Mouse (Mus musculus): ENCODE data around the gene Haus2. TPM values are rescaled to one million over a fixed set of nuclear protein-coding genes. Genes with fewer than 3 reads are reported as not detected.
A peak's percentile ranks its signal among the peaks of the same experiment; 100 is the strongest.
"Not testable (repeated sequence)": the region's sequence is repeated elsewhere in the genome, so short reads cannot be mapped to it uniquely, and the experiment has no call there.

The Haus2 gene
- not detected in 2 replicates for polyA plus RNA-seq (2012; ENCODE audit: insufficient read depth, insufficient read length, low replicate concordance, missing spikeins)

DNA sequence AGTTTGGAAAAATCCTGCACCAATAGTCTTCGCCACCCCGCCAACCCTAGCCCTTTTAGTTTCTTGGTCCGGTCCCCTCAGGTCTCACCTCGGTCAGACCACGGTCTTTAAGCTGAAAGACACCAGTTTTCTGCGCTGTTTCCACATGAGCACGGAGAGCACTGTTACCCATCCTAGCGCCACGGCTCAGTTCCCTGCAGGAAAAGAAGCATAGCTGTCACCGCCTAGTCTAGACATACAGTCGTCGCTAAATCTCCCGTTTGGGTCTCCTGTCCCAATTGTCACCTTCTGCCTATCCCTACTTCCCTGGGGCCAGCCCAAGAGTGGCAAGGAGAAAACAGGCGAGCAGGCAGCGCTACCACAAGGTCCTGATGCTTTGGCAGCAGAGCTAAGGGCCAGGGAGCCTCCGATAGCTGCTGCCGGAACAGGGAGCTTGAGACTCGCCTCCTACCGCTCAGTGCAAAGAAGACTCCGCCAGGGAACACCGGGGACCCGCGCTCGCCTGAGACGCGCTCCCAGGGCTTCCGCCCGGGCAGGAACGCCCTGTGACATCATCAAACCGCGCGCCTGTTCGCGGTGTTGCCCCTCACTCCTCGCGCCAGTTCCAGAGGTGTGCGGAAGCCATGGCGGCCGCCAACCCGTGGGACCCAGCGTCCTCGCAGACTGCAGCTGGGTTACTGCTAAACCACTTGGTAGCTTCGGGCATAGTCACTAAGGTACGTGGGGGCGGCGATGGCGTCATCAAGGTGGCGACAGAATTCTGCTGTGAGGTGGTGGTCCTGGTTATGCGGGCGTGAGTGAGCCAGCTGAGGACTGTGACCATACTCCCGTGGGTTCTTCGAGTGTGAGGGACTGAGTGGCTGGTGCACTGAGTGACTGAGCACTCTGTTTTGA lies at the start of gene Haus2, which contains the start of gene Lrrc57:
Gene Haus2, plus strand, starts transcription at position 554 of the 894 bp plus-strand sequence.
Gene Lrrc57, minus strand, starts transcription at position 691 of the 894 bp plus-strand sequence.
- Histone ChIP-seq H3K4me1 (ENCODE audit: control insufficient read depth, insufficient read depth, low read length) (no peaks in the 10 kb centered on the region), H3K27ac (ENCODE audit: insufficient read depth, low read depth, low read length) (peak within 1 kb of the TSS; percentile 47), H3K4me3 (ENCODE audit: insufficient read depth, low read depth, low read length) (peak within 1 kb of the TSS; percentile 77)
- under 1% methylated on average over 52 of the region's 52 CpGs for whole genome bisulfite sequencing
- TF ChIP-seq POLR2A (IDR thresholded peaks at IDR 0.05; ENCODE audit: insufficient read depth, low read depth, low read length), result peak; percentile 91
- TF ChIP-seq CTCF (IDR thresholded peaks at IDR 0.05; ENCODE audit: insufficient read depth, low read depth, low read length), result no peak

DNA sequence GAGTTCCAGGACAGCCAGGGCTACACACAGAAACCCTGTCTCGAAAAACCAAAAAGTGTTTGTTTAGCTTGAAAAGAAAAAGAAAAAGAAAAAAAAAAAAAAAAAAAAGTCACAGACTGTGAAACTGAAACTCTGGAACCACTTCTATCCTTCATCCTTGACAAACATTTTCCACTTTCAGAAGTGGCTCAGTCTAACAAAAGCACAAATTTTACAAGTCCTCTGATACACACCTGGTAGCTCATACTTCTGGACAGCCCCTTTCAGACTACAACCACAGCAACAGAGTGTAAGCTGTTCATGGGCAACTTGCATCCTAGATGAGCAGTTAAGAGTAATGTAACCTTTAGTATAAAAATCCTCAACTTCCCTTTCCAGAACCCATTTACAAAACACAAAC lies 47.7 kb upstream of the Haus2 start:
- TF ChIP-seq POLR2A (IDR thresholded peaks at IDR 0.05; ENCODE audit: insufficient read depth, low read depth, low read length) (no peak), CTCF (IDR thresholded peaks at IDR 0.05; ENCODE audit: insufficient read depth, low read depth, low read length) (no peak)
- no peak overlapping the region for H3K4me3 ChIP-seq (ENCODE audit: insufficient read depth, low read depth, low read length)
- no peak overlapping the region for H3K27ac ChIP-seq (ENCODE audit: insufficient read depth, low read depth, low read length)
- WGBS, result 88% methylated on average over 1 of the region's 1 CpGs
- no peaks in the 10 kb centered on the region; the same call in 1 of the 2 replicates for H3K4me1 ChIP-seq (ENCODE audit: control insufficient read depth, insufficient read depth, low read length)

DNA sequence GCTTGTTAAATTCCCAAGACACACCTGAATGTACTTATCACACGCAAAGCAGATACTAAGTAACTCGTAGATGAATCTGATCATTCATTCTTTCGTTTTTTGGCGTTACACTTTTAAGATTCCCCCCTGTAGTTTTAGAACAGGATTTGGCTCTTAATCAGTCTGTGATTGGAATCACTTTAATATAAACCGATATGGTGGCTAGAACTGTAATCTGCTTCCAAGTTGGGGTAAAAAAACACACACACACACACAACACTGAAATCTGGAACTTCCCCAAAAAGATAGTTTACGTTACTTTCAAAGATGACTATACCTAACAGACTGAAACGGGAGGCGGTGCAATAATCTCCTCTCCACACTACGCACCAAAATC lies 46.3 kb upstream of the Haus2 start:
- H3K4me3 ChIP-seq (ENCODE audit: insufficient read depth, low read depth, low read length), result no peak overlapping the region
- 19% methylated on average over 9 of the region's 9 CpGs for WGBS
- H3K4me1 ChIP-seq (ENCODE audit: control insufficient read depth, insufficient read depth, low read length), result no peaks in the 10 kb centered on the region; the same call in 1 of the 2 replicates
- no peak for TF ChIP-seq CTCF (IDR thresholded peaks at IDR 0.05; ENCODE audit: insufficient read depth, low read depth, low read length)
- TF ChIP-seq POLR2A (IDR thresholded peaks at IDR 0.05; ENCODE audit: insufficient read depth, low read depth, low read length), result no peak
- no peak overlapping the region for H3K27ac ChIP-seq (ENCODE audit: insufficient read depth, low read depth, low read length)

DNA sequence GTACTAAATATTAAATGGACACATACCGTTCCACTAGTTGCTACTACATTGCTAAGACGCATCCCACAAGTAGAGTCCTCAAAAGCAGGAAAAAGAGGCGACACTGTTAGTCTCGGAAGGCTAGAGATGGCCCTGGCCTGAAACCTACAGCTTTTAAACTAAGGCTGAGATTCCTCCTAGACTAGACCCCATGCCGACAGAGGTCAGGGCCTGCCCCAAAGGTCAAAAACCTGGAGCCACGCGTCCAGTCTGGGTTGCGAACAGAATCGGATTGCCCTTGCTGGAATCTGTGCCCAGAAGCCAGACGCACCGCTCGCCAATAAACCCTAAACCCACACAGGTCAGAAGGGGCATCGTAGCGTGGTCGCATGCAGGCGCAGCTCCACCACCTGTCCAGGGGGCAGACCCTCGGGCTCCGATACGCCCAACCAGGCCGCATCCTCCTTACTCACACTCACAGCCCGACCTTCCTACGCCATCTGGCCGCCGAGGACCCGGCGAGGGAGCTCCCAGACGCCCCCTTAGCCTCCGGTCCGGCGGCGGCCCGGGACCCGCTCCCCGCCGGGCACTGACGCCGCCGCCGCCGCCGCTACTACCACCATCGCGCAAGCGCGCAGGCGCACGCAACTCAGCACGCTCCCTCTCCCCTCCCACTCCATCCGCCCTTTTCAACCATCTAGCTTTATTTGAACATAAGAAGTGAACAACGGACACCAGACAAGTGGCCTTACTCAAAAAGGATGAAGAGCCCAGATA lies 45.8 kb upstream of the Haus2 start, which contains the start of gene Zfp106:
Gene Zfp106, minus strand, starts transcription at position 609 of the 756 bp plus-strand sequence.
- WGBS, result under 1% methylated on average over 50 of the region's 50 CpGs
- H3K4me3 ChIP-seq (ENCODE audit: insufficient read depth, low read depth, low read length), result peak within 1 kb of the TSS; percentile 74
- no peaks in the 10 kb centered on the region; the same call in 1 of the 2 replicates for H3K4me1 ChIP-seq (ENCODE audit: control insufficient read depth, insufficient read depth, low read length)
- TF ChIP-seq CTCF (IDR thresholded peaks at IDR 0.05; ENCODE audit: insufficient read depth, low read depth, low read length), result no peak
- peak; percentile 91 for TF ChIP-seq POLR2A (IDR thresholded peaks at IDR 0.05; ENCODE audit: insufficient read depth, low read depth, low read length)
- peak within 1 kb of the TSS; percentile 14; the same call in 1 of the 2 replicates for H3K27ac ChIP-seq (ENCODE audit: insufficient read depth, low read depth, low read length)

DNA sequence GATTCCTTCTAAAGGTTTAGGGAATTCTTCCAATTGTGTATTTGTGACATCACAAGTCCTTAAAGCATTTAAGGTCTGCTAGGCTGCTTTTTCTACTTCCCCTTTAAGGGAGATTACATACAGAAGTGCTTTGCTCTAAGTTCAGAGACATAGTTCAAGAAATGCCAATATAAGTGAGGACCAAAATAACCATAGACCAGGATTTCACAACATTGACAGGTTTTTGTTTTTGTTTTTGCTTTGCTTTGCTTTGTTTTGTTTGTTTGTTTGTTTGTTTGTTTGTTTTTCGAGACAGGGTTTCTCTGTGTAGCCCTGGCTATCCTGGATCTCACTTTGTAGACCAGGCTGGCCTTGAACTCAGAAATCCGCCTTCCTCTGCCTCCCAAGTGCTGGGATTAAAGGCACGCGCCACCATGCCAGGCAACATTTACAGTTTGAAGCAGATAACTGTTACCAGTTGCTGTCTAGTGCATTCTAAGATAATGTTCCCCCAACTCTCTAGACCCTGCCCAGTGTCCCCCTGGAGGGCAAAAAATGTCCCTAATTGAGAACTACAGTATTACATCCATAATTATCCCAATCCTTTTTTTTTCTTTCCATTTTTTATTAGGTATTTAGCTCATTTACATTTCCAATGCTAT lies 44.5 kb upstream of the Haus2 start:
- WGBS, result 94% methylated on average over 4 of the region's 4 CpGs
- not testable (repeated sequence) for H3K4me3 ChIP-seq (ENCODE audit: insufficient read depth, low read depth, low read length); H3K27ac ChIP-seq (ENCODE audit: insufficient read depth, low read depth, low read length); H3K4me1 ChIP-seq (ENCODE audit: control insufficient read depth, insufficient read depth, low read length)

DNA sequence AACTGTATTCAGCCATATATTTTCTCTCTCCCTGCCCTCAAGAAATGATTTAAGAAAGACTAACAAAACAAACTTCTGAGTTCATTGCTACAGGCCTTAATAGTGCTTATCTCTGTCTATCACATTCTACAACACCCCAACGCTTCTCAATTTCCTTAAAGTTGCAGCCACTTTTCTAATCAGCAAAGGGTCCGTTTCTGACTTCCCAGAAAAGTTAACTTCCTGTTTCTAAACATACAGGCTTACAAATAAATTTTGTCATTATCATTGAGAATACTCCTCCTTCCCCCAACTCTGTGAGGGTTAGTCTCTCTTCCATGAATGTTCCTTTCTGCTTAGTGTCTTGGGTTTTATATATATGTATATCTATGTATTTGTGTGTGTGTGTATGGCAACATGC lies 43.8 kb upstream of the Haus2 start:
- no peak overlapping the region for H3K4me3 ChIP-seq (ENCODE audit: insufficient read depth, low read depth, low read length)

DNA sequence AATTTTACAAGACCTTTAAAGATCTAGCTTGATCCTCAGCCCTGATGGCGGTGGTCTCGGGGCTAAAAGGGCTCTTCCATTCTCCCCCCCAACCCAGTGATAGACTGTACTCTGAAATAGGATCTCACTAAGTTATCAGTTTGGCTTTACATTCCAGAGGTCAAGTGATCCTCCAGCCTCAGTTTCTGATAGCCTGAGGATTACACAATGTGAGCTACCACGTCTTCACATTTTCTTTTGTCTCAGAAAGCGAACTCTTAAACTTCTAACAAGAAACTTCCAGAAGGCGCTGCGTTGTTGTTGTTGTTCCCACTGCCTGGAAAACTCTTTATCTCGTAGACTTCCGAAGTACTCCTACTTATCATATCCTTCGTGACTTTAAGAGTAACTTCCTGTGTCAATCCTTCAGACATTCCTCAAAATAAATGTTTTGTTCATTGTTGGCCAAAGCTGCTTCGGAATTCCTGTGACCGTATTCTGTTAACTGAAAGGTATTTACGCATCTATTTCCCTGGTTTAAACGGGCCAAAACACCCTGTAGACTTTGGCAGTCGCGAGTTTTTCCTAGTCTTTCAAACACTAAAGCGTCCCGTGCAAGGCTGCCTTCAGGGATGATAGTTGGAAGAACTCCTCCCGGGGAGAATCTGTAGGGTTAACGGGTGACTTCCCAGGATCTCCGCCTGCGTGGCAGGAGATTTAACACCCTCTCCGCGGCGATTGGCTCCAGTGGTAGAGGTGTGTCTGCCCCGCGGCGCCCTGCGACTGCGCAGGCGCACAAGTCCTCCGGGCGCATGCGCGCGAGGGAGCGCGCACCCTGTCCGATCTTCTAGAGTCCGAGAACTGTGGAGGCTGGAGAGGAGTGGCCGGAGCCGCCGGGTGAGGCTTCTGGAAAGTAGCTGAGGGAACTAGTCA lies 42.0 kb upstream of the Haus2 start, which contains the start of gene Snap23:
Gene Snap23, plus strand, starts transcription at position 786 of the 912 bp plus-strand sequence.
- TF ChIP-seq CTCF (IDR thresholded peaks at IDR 0.05; ENCODE audit: insufficient read depth, low read depth, low read length) (no peak), POLR2A (IDR thresholded peaks at IDR 0.05; ENCODE audit: insufficient read depth, low read depth, low read length) (peak; percentile 91)
- peak within 1 kb of the TSS; percentile 84 for H3K4me3 ChIP-seq (ENCODE audit: insufficient read depth, low read depth, low read length)
- H3K27ac ChIP-seq (ENCODE audit: insufficient read depth, low read depth, low read length), result peak within 1 kb of the TSS; percentile 27
- no peaks in the 10 kb centered on the region; the same call in 1 of the 2 replicates for H3K4me1 ChIP-seq (ENCODE audit: control insufficient read depth, insufficient read depth, low read length)
- under 1% methylated on average over 42 of the region's 42 CpGs for WGBS

More for the DNA sequence above, 43.8 kb upstream of the Haus2 start:
- TF ChIP-seq POLR2A (IDR thresholded peaks at IDR 0.05; ENCODE audit: insufficient read depth, low read depth, low read length), result no peak
- TF ChIP-seq CTCF (IDR thresholded peaks at IDR 0.05; ENCODE audit: insufficient read depth, low read depth, low read length), result no peak
- Histone ChIP-seq H3K4me1 (ENCODE audit: control insufficient read depth, insufficient read depth, low read length) (no peaks in the 10 kb centered on the region; the same call in 1 of the 2 replicates), H3K27ac (ENCODE audit: insufficient read depth, low read depth, low read length) (no peak overlapping the region)
- 90% methylated on average over 2 of the region's 2 CpGs for WGBS
